Mouse (Mus musculus) liver, embryonic 14.5 days (tissue): ENCODE data around the gene Zfp800.

Source experiments
- CTCF ChIP-seq: IDR thresholded peaks from 2 replicates; pipeline ENCODE4 v1.5.1; 2016; ENCODE audit warnings: antibody characterized with exemption, low read depth, control low read depth
- EP300 ChIP-seq: IDR thresholded peaks from 2 replicates; pipeline ENCODE4 v1.6.1; 2016; ENCODE audit warnings: antibody characterized with exemption, low read depth

DNA sequence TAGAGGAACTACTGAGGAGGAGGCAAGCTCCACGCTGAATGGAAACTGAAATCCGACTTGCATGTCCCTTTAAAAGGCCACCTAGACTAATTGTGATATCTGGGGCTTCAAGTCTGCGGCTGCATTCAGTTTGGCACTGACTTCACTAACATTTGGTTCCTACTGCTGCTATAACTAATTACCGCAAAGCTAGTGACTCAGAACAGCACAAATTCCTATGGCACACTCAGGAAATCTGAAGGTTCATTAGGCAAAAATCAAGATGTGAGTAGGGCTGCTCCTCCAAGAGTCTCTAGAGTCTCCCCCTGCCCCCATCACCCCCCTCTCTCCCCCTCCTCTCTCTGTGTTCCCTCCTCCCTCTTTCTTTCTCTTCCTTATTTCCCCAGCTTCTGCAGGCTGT is 194.4 kb downstream of the Zfp800 start:
- TF ChIP-seq CTCF = no peak
- no peak for TF ChIP-seq EP300
